Comparison of ENCODE assay signal across 10 mouse cellular contexts in genomic region chr1:161507623-161508047, GRCm38 (mm10). TPM values are rescaled to one million over a fixed set of nuclear protein-coding genes. Genes with fewer than 3 reads are reported as not detected.
DNase-seq lines count a peak whose midpoint lies in the region; ATAC-seq and TF ChIP-seq lines count a peak whose summit lies in the region.
"Had no signal": no experiment of that assay in that cellular context is flagged by ENCODE, and none has a peak within 500 bp of the region (broad histone marks: within the 10 kb centered on the region; RNA-seq: fewer than 3 reads in every experiment).

No protein-coding gene starts in this region.

- peak; percentile 25 for ATAC-seq in frontal cortex, adult (ENCODE audit: low TSS enrichment)
- ATAC-seq in liver, postnatal 0 days = no peak
- no peak for ATAC-seq in forebrain, embryonic 15.5 days (replicated peaks)

- TF ChIP-seq EP300 in liver, postnatal 0 days (IDR thresholded peaks at IDR 0.05; ENCODE audit: low read depth) = no peak

- no peak for DNase-seq in frontal cortex, postnatal 14 days (ENCODE audit: low spot score in 2 of 2)
- peak; percentile 83 for DNase-seq in adrenal gland, postnatal 14 days
- DNase-seq in gastrocnemius, postnatal 10 days = peak; percentile 40
- DNase-seq in kidney, postnatal 14 days = peak; percentile 76
- DNase-seq in liver, postnatal 0 days = no peak
- DNase-seq in thymus, adult 18-20 months = no peak

- TF ChIP-seq CTCF in liver, postnatal 0 days (IDR thresholded peaks at IDR 0.05; ENCODE audit: low read depth) = no peak

- no peak overlapping the region for H3K27ac ChIP-seq in liver, postnatal 0 days (ENCODE audit: low read depth)
- no peak overlapping the region for H3K27ac ChIP-seq in forebrain, embryonic 15.5 days (replicated peaks)
- H3K27ac ChIP-seq: embryonic facial prominence, embryonic 12.5 days; liver, embryonic 14.5 days had no signal

- H3K27me3 ChIP-seq in liver, postnatal 0 days (ENCODE audit: insufficient read depth, low read length) = no peaks in the 10 kb centered on the region
- H3K27me3 ChIP-seq in forebrain, embryonic 15.5 days = no peaks in the 10 kb centered on the region
- H3K27me3 ChIP-seq: embryonic facial prominence, embryonic 12.5 days had no signal

- H3K9ac ChIP-seq in liver, postnatal 0 days (replicated peaks) = no peak overlapping the region
- H3K9ac ChIP-seq in forebrain, embryonic 15.5 days (replicated peaks) = no peak overlapping the region
- H3K9ac ChIP-seq: embryonic facial prominence, embryonic 12.5 days; liver, embryonic 14.5 days had no signal

- WGBS in liver, postnatal 0 days (ENCODE audit: insufficient replicate concordance) = 62% methylated on average over 3 of the region's 3 CpGs
- WGBS in forebrain, embryonic 15.5 days = 46% methylated on average over 3 of the region's 3 CpGs

- no peak overlapping the region for H3K4me3 ChIP-seq in liver, postnatal 0 days (ENCODE audit: low read depth, low read length)
- no peak overlapping the region for H3K4me3 ChIP-seq in forebrain, embryonic 15.5 days
- H3K4me3 ChIP-seq: embryonic facial prominence, embryonic 12.5 days had no signal

- H3K9me3 ChIP-seq in liver, postnatal 0 days (ENCODE audit: low read length) = no peaks in the 10 kb centered on the region
- no peaks in the 10 kb centered on the region for H3K9me3 ChIP-seq in forebrain, embryonic 15.5 days
- H3K9me3 ChIP-seq: embryonic facial prominence, embryonic 12.5 days had no signal

- no peak overlapping the region for H3K4me2 ChIP-seq in liver, postnatal 0 days (ENCODE audit: low read depth, low read length)
- H3K4me2 ChIP-seq in forebrain, embryonic 15.5 days (replicated peaks) = no peak overlapping the region
- H3K4me2 ChIP-seq: embryonic facial prominence, embryonic 12.5 days had no signal

- no peaks in the 10 kb centered on the region for H3K36me3 ChIP-seq in liver, postnatal 0 days (replicated peaks; ENCODE audit: insufficient read depth, low read length)
- no peaks in the 10 kb centered on the region for H3K36me3 ChIP-seq in forebrain, embryonic 15.5 days
- H3K36me3 ChIP-seq: embryonic facial prominence, embryonic 12.5 days had no signal

- H3K4me1 ChIP-seq in liver, postnatal 0 days (ENCODE audit: insufficient read depth) = no peaks in the 10 kb centered on the region
- H3K4me1 ChIP-seq in forebrain, embryonic 15.5 days = no peaks in the 10 kb centered on the region
- H3K4me1 ChIP-seq: embryonic facial prominence, embryonic 12.5 days had no signal

RNA-seq across cellular contexts. Expression of gene Tnfsf18, which starts 13.2 kb away (rescaled TPM):
- total RNA-seq in adrenal gland, postnatal 14 days (2021) = not detected in 2 replicates
- not detected for total RNA-seq in gastrocnemius, postnatal 10 days (2021)
- not detected in 2 replicates for polyA plus RNA-seq in liver, postnatal 0 days (2015; fragmentation: Nextera tagmentation; extraction: Ambion mirVana)
- not detected in 2 replicates for polyA plus RNA-seq in forebrain, embryonic 15.5 days (2015; fragmentation: Nextera tagmentation; extraction: Ambion mirVana)
- polyA plus RNA-seq: embryonic facial prominence, embryonic 12.5 days; liver, embryonic 14.5 days had no signal

Comparison
In these comparisons a context has a peak if more than half of its experiments do, and no peak if none do; other contexts are left out.
1. DNase-seq: peak in adrenal gland, postnatal 14 days (single experiment), gastrocnemius, postnatal 10 days (single experiment) and kidney, postnatal 14 days (single experiment); none in frontal cortex, postnatal 14 days (0 of 2), liver, postnatal 0 days (single experiment) and thymus, adult 18-20 months (0 of 2).